Comparison of ENCODE assay signal across 20 mouse cellular contexts in genomic region chr11:88532016-88532415, GRCm38 (mm10).
A peak's percentile ranks its signal among the peaks of the same experiment; 100 is the strongest.
DNase-seq lines count a peak whose midpoint lies in the region; ATAC-seq and TF ChIP-seq lines count a peak whose summit lies in the region.
"Had no signal": no experiment of that assay in that cellular context is flagged by ENCODE, and none has a peak within 500 bp of the region (broad histone marks: within the 10 kb centered on the region; RNA-seq: fewer than 3 reads in every experiment).

No protein-coding gene starts in this region.

- H3K9ac ChIP-seq in kidney, embryonic 16.5 days (replicated peaks; ENCODE audit: low read length): no peak overlapping the region
- H3K9ac ChIP-seq in intestine, embryonic 15.5 days: no peak overlapping the region
- no peak overlapping the region for H3K9ac ChIP-seq in stomach, postnatal 0 days (ENCODE audit: low read length)
- H3K9ac ChIP-seq: embryonic facial prominence, embryonic 13.5 days; forebrain, embryonic 12.5 days; hindbrain, embryonic 14.5 days had no signal

- H3K4me2 ChIP-seq in kidney, embryonic 16.5 days (replicated peaks; ENCODE audit: low read depth, low read length): no peak overlapping the region
- H3K4me2 ChIP-seq in intestine, embryonic 15.5 days (replicated peaks): no peak overlapping the region
- H3K4me2 ChIP-seq in stomach, postnatal 0 days (replicated peaks; ENCODE audit: low read depth): no peak overlapping the region
- H3K4me2 ChIP-seq: embryonic facial prominence, embryonic 13.5 days; forebrain, embryonic 12.5 days; hindbrain, embryonic 14.5 days had no signal

- H3K4me1 ChIP-seq in kidney, adult 2 months (ENCODE audit: control insufficient read depth, insufficient read depth, low read length): peaks cover 28% of the 10 kb centered on the region
- peaks cover 43% of the 10 kb centered on the region for H3K4me1 ChIP-seq in kidney, embryonic 16.5 days (ENCODE audit: insufficient read depth, low read length)
- H3K4me1 ChIP-seq in intestine, embryonic 15.5 days (replicated peaks): peaks cover 40% of the 10 kb centered on the region
- H3K4me1 ChIP-seq in stomach, postnatal 0 days (replicated peaks; ENCODE audit: control insufficient read depth, insufficient read depth): peaks cover 7% of the 10 kb centered on the region; the same call in 1 of the 2 replicates

- H3K36me3 ChIP-seq in kidney, adult 2 months (ENCODE audit: control insufficient read depth, insufficient read depth, low read length): no peaks in the 10 kb centered on the region
- no peaks in the 10 kb centered on the region for H3K36me3 ChIP-seq in kidney, embryonic 16.5 days (ENCODE audit: insufficient read depth, low read length)
- H3K36me3 ChIP-seq in intestine, embryonic 15.5 days: no peaks in the 10 kb centered on the region
- H3K36me3 ChIP-seq in stomach, postnatal 0 days (ENCODE audit: control insufficient read depth, insufficient read depth, low read length): no peaks in the 10 kb centered on the region
- H3K36me3 ChIP-seq: embryonic facial prominence, embryonic 13.5 days had no signal

- no peak for TF ChIP-seq POLR2A in kidney, adult 2 months (IDR thresholded peaks at IDR 0.05; ENCODE audit: low read depth, low read length)

- ATAC-seq in kidney, embryonic 16.5 days (ENCODE audit: low FRiP score, low TSS enrichment): no peak
- ATAC-seq in CD4-positive, CD25-positive, alpha-beta regulatory T cell, adult 4 months: peak; percentile 58
- peak; percentile 57 for ATAC-seq in intestine, embryonic 15.5 days
- ATAC-seq in stomach, postnatal 0 days (ENCODE audit: low FRiP score, low TSS enrichment): peak; percentile 70
- ATAC-seq: forebrain, embryonic 16.5 days had no signal

- TF ChIP-seq CTCF in kidney, adult 2 months (conservative IDR thresholded peaks at IDR 0.05; ENCODE audit: insufficient read depth, insufficient read length, low read depth, low read length): no peak
- TF ChIP-seq CTCF in stomach, postnatal 0 days (IDR thresholded peaks at IDR 0.05; ENCODE audit: low read depth): no peak

- 48% methylated on average over 2 of the region's 2 CpGs for WGBS in kidney, adult 2 months
- WGBS in kidney, embryonic 16.5 days: 43% methylated on average over 2 of the region's 2 CpGs
- 59% methylated on average over 2 of the region's 2 CpGs for WGBS in intestine, embryonic 15.5 days
- WGBS in stomach, postnatal 0 days: 39% methylated on average over 2 of the region's 2 CpGs

- H3K4me3 ChIP-seq in kidney, adult 2 months (ENCODE audit: insufficient read depth, low read depth, low read length): no peak overlapping the region
- no peak overlapping the region for H3K4me3 ChIP-seq in kidney, embryonic 16.5 days (ENCODE audit: low read length)
- no peak overlapping the region for H3K4me3 ChIP-seq in intestine, embryonic 15.5 days (replicated peaks)
- H3K4me3 ChIP-seq in stomach, postnatal 0 days (ENCODE audit: low read depth, low read length): no peak overlapping the region
- H3K4me3 ChIP-seq: embryonic facial prominence, embryonic 13.5 days; forebrain, embryonic 12.5 days; heart, embryonic 10.5 days had no signal

- DNase-seq in kidney, adult 2 months: peak; percentile 80
- DNase-seq in stomach, postnatal 0 days (ENCODE audit: low spot score): no peak
- DNase-seq in T-cell, adult 2 months (ENCODE audit: low spot score): no peak
- DNase-seq: adrenal gland, postnatal 10 days; cerebellum, adult 11-12 months; cerebellum, adult 9-10 months; cerebellum, postnatal 25 days; gastrocnemius, postnatal 10 days; heart, adult 18-20 months; heart, postnatal 10 days; heart, postnatal 4 days had no signal

- H3K9me3 ChIP-seq in kidney, embryonic 16.5 days (ENCODE audit: low read length): no peaks in the 10 kb centered on the region
- no peaks in the 10 kb centered on the region for H3K9me3 ChIP-seq in intestine, embryonic 15.5 days
- H3K9me3 ChIP-seq in stomach, postnatal 0 days (ENCODE audit: control insufficient read depth, low read length): no peaks in the 10 kb centered on the region
- H3K9me3 ChIP-seq: embryonic facial prominence, embryonic 13.5 days; forebrain, embryonic 12.5 days; G1E; heart, embryonic 10.5 days had no signal

- H3K27me3 ChIP-seq in kidney, adult 2 months (replicated peaks; ENCODE audit: control insufficient read depth, insufficient read depth, low read length): no peaks in the 10 kb centered on the region
- H3K27me3 ChIP-seq in kidney, embryonic 16.5 days (ENCODE audit: insufficient read depth, low read length): no peaks in the 10 kb centered on the region
- H3K27me3 ChIP-seq in intestine, embryonic 15.5 days (replicated peaks): no peaks in the 10 kb centered on the region
- no peaks in the 10 kb centered on the region for H3K27me3 ChIP-seq in stomach, postnatal 0 days (ENCODE audit: control insufficient read depth, insufficient read depth, low read length)
- H3K27me3 ChIP-seq: embryonic facial prominence, embryonic 13.5 days; forebrain, embryonic 12.5 days had no signal

- peak overlapping the region; percentile 81; the same call in 1 of the 2 replicates for H3K27ac ChIP-seq in kidney, adult 2 months (ENCODE audit: insufficient read depth, low read depth, low read length)
- no peak overlapping the region for H3K27ac ChIP-seq in kidney, embryonic 16.5 days (ENCODE audit: low read length)
- H3K27ac ChIP-seq in intestine, embryonic 15.5 days: no peak overlapping the region
- no peak overlapping the region for H3K27ac ChIP-seq in stomach, postnatal 0 days (replicated peaks)
- H3K27ac ChIP-seq: embryonic facial prominence, embryonic 13.5 days; forebrain, embryonic 12.5 days; heart, embryonic 10.5 days; hindbrain, embryonic 14.5 days had no signal

- no peak for TF ChIP-seq EP300 in stomach, postnatal 0 days (optimal IDR thresholded peaks at IDR 0.05)
